Mouse (Mus musculus) limb, embryonic 11.5 days (tissue): ENCODE measurements around the gene Plekhg2. TPM values are rescaled to one million over a fixed set of nuclear protein-coding genes. Genes with fewer than 3 reads are reported as not detected.

Source experiments
- ATAC-seq: fragments of 200-750 bp; cut with Nextera tagmentation; 2 replicates; pipeline ENCODE4 v1.8.0; 2017; ENCODE audit warnings: low read depth; ENCODE audit not compliant: insufficient number of reproducible peaks, low FRiP score, low TSS enrichment
- DNase-seq: peaks from one replicate; pipeline ENCODE4 v3.0.0-alpha.2; 2015; ENCODE audit warnings: low spot score
- H3K27ac ChIP-seq: fragments of 300-500 bp; sonication (generic); replicated peaks from 2 replicates; pipeline ENCODE4 v1.5.1; 2014; ENCODE audit warnings: low read depth, mild to moderate bottlenecking, low read length
- H3K27me3 ChIP-seq: fragments of 300-500 bp; sonication (generic); 2 replicates; pipeline ENCODE4 v1.6.1; 2014; ENCODE audit warnings: mild to moderate bottlenecking, low read length, mixed read lengths; ENCODE audit not compliant: control insufficient read depth, insufficient read depth
- H3K36me3 ChIP-seq: fragments of 300-500 bp; sonication (generic); 2 replicates; pipeline ENCODE4 v1.6.1; 2014; ENCODE audit warnings: mild to moderate bottlenecking, low read length, moderate library complexity, mixed read lengths; ENCODE audit not compliant: control insufficient read depth, insufficient read depth
- H3K4me1 ChIP-seq: fragments of 300-500 bp; sonication (generic); 2 replicates; pipeline ENCODE4 v1.6.1; 2014; ENCODE audit warnings: low read length, mixed read lengths; ENCODE audit not compliant: control insufficient read depth, insufficient read depth
- H3K4me2 ChIP-seq: fragments of 300-500 bp; sonication (generic); 2 replicates; pipeline ENCODE4 v1.6.1; 2014; ENCODE audit warnings: low read depth, mild to moderate bottlenecking, moderate library complexity; ENCODE audit not compliant: severe bottlenecking
- H3K4me3 ChIP-seq: fragments of 300-500 bp; sonication (generic); 2 replicates; pipeline ENCODE4 v1.5.1; 2014; ENCODE audit warnings: low read depth, low read length
- H3K9ac ChIP-seq: fragments of 300-500 bp; sonication (generic); 2 replicates; pipeline ENCODE4 v1.6.1; 2014; ENCODE audit warnings: mild to moderate bottlenecking, low read length
- H3K9me3 ChIP-seq: fragments of 300-500 bp; sonication (generic); 2 replicates; pipeline ENCODE4 v1.6.1; 2016; ENCODE audit warnings: low read length; ENCODE audit not compliant: control insufficient read depth
- WGBS: fragments of 180-500 bp; shearing (Covaris S2); extraction: QIAGEN DNeasy Blood & Tissue Kit; methylation state at CpG from one replicate; pipeline ENCODE4 v1.1.7; 2014; 5-methylcytosine and 5-hydroxymethylcytosine counted together
- polyA plus RNA-seq: library from polyadenylated mRNA; unstranded; fragments of >200 nt; fragmentation: Nextera tagmentation; extraction: Ambion mirVana; gene quantifications from 2 replicates; pipeline ENCODE4 v1.2.1, GENCODE M21; 2014

The Plekhg2 gene
- polyA plus RNA-seq, 1 experiment from 2014 or later, result 73.2 TPM

- Histone ChIP-seq H3K4me2 (no peak overlapping the region), H3K4me1 (peaks cover 2% of the 10 kb centered on the region; the same call in 1 of the 2 replicates), H3K9ac (no peak overlapping the region), H3K9me3 (no peaks in the 10 kb centered on the region), H3K27ac (no peak overlapping the region), H3K27me3 (no peaks in the 10 kb centered on the region), H3K36me3 (no peaks in the 10 kb centered on the region), H3K4me3 (no peak overlapping the region)
- DNase-seq, result peak; percentile 93
- no peak for ATAC-seq
- WGBS, result 4% methylated on average over 4 of the region's 4 CpGs
These were observed 27.8 kb downstream of the Plekhg2 start for GRCm38 (mm10) chr7:28344637-28345036.

GRCm38 (mm10) chr7:28341381-28341780 lies 31.0 kb downstream of the Plekhg2 start:
- Histone ChIP-seq H3K9ac (no peak overlapping the region), H3K4me1 (no peaks in the 10 kb centered on the region; the same call in 1 of the 2 replicates), H3K36me3 (no peaks in the 10 kb centered on the region), H3K4me3 (no peak overlapping the region), H3K9me3 (no peaks in the 10 kb centered on the region), H3K27me3 (no peaks in the 10 kb centered on the region), H3K4me2 (no peak overlapping the region), H3K27ac (0 out of 2 replicates have a peak overlapping the region, but pooled peaks have one; percentile 22)
- WGBS, result 24% methylated on average over 7 of the region's 7 CpGs
- ATAC-seq (no peak), DNase-seq (no peak)

- DNase-seq (no peak), ATAC-seq (no peak; the same call in 1 of the 2 replicates)
- Histone ChIP-seq H3K36me3 (no peaks in the 10 kb centered on the region), H3K9me3 (no peaks in the 10 kb centered on the region), H3K27me3 (no peaks in the 10 kb centered on the region), H3K27ac (peak overlapping the region; percentile 71; the same call in 1 of the 2 replicates), H3K4me3 (peak overlapping the region; percentile 98), H3K4me1 (no peaks in the 10 kb centered on the region; the same call in 1 of the 2 replicates), H3K9ac (peak overlapping the region; percentile 92), H3K4me2 (peak overlapping the region; percentile 73)
- 80% methylated on average over 19 of the region's 19 CpGs for WGBS
These were observed 33.0 kb downstream of the Plekhg2 start for GRCm38 (mm10) chr7:28339213-28339917.

- H3K4me2 ChIP-seq, result peak within 1 kb of the TSS; percentile 73
- no peaks in the 10 kb centered on the region; the same call in 1 of the 2 replicates for H3K4me1 ChIP-seq
- no peaks in the 10 kb centered on the region for H3K36me3 ChIP-seq
- peak within 1 kb of the TSS; percentile 98 for H3K4me3 ChIP-seq
- WGBS, result under 1% methylated on average over 77 of the region's 77 CpGs
- H3K9me3 ChIP-seq, result no peaks in the 10 kb centered on the region
- ATAC-seq (peak; percentile 95), DNase-seq (peak; percentile 99)
- H3K27ac ChIP-seq, result peak within 1 kb of the TSS; percentile 77
- peak within 1 kb of the TSS; percentile 92 for H3K9ac ChIP-seq
- H3K27me3 ChIP-seq, result no peaks in the 10 kb centered on the region
These were observed 34.0 kb downstream of the Plekhg2 start, which contains the start of gene Supt5 for GRCm38 (mm10) chr7:28338108-28338998. TSS of gene Supt5 (minus strand) at chr7:28338746.

DNA sequence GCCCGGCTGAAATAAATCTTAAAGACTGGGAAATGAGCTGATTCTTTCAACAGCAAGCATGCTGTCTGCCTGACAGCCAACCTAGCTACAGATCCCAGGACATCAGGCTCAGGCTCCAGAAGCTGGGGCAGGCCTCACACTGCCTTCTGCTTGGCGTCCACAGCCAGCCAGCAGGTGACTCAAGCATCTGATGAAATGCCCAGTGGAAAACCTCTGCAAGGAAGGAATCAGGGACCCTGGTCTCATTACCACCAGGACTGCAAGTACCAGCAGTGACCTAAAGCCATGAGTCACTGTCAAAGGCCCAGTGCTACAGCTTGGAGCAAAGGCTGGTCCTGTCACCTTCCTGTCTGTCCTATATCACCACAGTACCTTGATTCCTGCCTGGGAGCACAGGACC lies 36.9 kb downstream of the Plekhg2 start:
- WGBS, result 86% methylated on average over 2 of the region's 2 CpGs
- ATAC-seq (no peak), DNase-seq (no peak)
- Histone ChIP-seq H3K4me2 (no peak overlapping the region), H3K27me3 (no peaks in the 10 kb centered on the region), H3K4me3 (no peak overlapping the region), H3K9ac (no peak overlapping the region), H3K36me3 (peaks cover 4% of the 10 kb centered on the region), H3K9me3 (no peaks in the 10 kb centered on the region), H3K27ac (no peak overlapping the region), H3K4me1 (no peaks in the 10 kb centered on the region)

- WGBS, result 95% methylated on average over 4 of the region's 4 CpGs
- H3K4me1 ChIP-seq, result no peaks in the 10 kb centered on the region
- no peak overlapping the region for H3K9ac ChIP-seq
- ATAC-seq, result no peak
- H3K9me3 ChIP-seq, result no peaks in the 10 kb centered on the region
- no peak overlapping the region for H3K4me2 ChIP-seq
- H3K4me3 ChIP-seq, result no peak overlapping the region
- no peak overlapping the region for H3K27ac ChIP-seq
- peaks cover 7% of the 10 kb centered on the region for H3K36me3 ChIP-seq
- no peaks in the 10 kb centered on the region for H3K27me3 ChIP-seq
- no peak for DNase-seq
These were observed 37.9 kb downstream of the Plekhg2 start for GRCm38 (mm10) chr7:28334534-28334933.

- ATAC-seq (no peak), DNase-seq (no peak)
- WGBS, result 93% methylated on average over 2 of the region's 2 CpGs
- no peaks in the 10 kb centered on the region for H3K4me1 ChIP-seq
- no peaks in the 10 kb centered on the region for H3K27me3 ChIP-seq
- H3K4me3 ChIP-seq, result no peak overlapping the region
- no peak overlapping the region for H3K9ac ChIP-seq
- H3K4me2 ChIP-seq, result no peak overlapping the region
- peaks cover 30% of the 10 kb centered on the region for H3K36me3 ChIP-seq
- no peak overlapping the region for H3K27ac ChIP-seq
- H3K9me3 ChIP-seq, result no peaks in the 10 kb centered on the region
These were observed 44.1 kb downstream of the Plekhg2 start for GRCm38 (mm10) chr7:28328260-28328659.

- Histone ChIP-seq H3K4me1 (no peaks in the 10 kb centered on the region), H3K27me3 (no peaks in the 10 kb centered on the region), H3K36me3 (peaks cover 44% of the 10 kb centered on the region), H3K4me2 (no peak overlapping the region), H3K9ac (no peak overlapping the region), H3K4me3 (no peak overlapping the region), H3K9me3 (no peaks in the 10 kb centered on the region), H3K27ac (no peak overlapping the region)
- WGBS, result 82% methylated on average over 4 of the region's 4 CpGs
- no peak for ATAC-seq
- no peak for DNase-seq
These were observed 45.9 kb downstream of the Plekhg2 start for GRCm38 (mm10) chr7:28326457-28326856.
